ENCODE assay signal across 24 mouse cellular contexts in genomic region chr13:9408983-9409382, GRCm38 (mm10).
DNase-seq lines count a peak whose midpoint lies in the region; ATAC-seq and TF ChIP-seq lines count a peak whose summit lies in the region.
"Had no signal": no experiment of that assay in that cellular context is flagged by ENCODE, and none has a peak within 500 bp of the region (broad histone marks: within the 10 kb centered on the region; RNA-seq: fewer than 3 reads in every experiment).

No protein-coding gene starts in this region.

- H3K4me3 ChIP-seq in CH12.LX (replicated peaks in 1 of 3; ENCODE audit: low read depth in 2 of 3, low read length in 2 of 3, poor library complexity in 1 of 3), result no peak overlapping the region
- H3K4me3 ChIP-seq: embryonic facial prominence, embryonic 10.5 days; heart, embryonic 12.5 days; midbrain, embryonic 10.5 days had no signal

- no peaks in the 10 kb centered on the region for H3K79me2 ChIP-seq in CH12.LX (replicated peaks; ENCODE audit: control insufficient read depth, extremely low read depth, insufficient read depth, poor library complexity, severe bottlenecking)

- no peak overlapping the region for H3K27ac ChIP-seq in CH12.LX (ENCODE audit: insufficient read depth, low read depth)
- H3K27ac ChIP-seq: embryonic facial prominence, embryonic 10.5 days; hindbrain, postnatal 0 days; midbrain, embryonic 10.5 days; stomach, postnatal 0 days had no signal

- no peaks in the 10 kb centered on the region for H3K27me3 ChIP-seq in CH12.LX (replicated peaks)
- H3K27me3 ChIP-seq in splenic B cell, adult 2 months (ENCODE audit: control insufficient read depth, insufficient read depth, low read length, poor library complexity, severe bottlenecking), result no peaks in the 10 kb centered on the region
- H3K27me3 ChIP-seq: heart, embryonic 12.5 days had no signal

- peaks cover 2 to 44% of the 10 kb centered on the region in 2 experiments for H3K4me1 ChIP-seq in CH12.LX (ENCODE audit: control insufficient read depth in 1 of 2, insufficient read depth in 2 of 2)
- H3K4me1 ChIP-seq: embryonic facial prominence, embryonic 10.5 days; heart, embryonic 12.5 days had no signal

- in situ Hi-C loops in CH12.LX (cut with MboI; ENCODE audit: low pct_ligation_motif_present, low pct_unique_long_range_greater_than_20kb, low sequenced_read_pairs), result no loop called here

- peak; percentile 98 for ATAC-seq in granulocyte monocyte progenitor cell, adult 5-6 weeks (replicated peaks; ENCODE audit: poor library complexity, severe bottlenecking)
- ATAC-seq: forebrain, embryonic 16.5 days; hindbrain, postnatal 0 days; intestine, embryonic 16.5 days; lung, postnatal 0 days; midbrain, embryonic 16.5 days had no signal

- dilution Hi-C loops in CH12.LX (cut with MboI; ENCODE audit: extremely low pct_ligation_motif_present, extremely low pct_unique_long_range_greater_than_20kb, low sequenced_read_pairs), result no loop called here

- TF ChIP-seq RAD21 in CH12.LX (IDR thresholded peaks at IDR 0.05; ENCODE audit: low read depth, low read length), result no peak

- no peak for TF ChIP-seq POLR2A in CH12.LX (IDR thresholded peaks at IDR 0.05; ENCODE audit: low read depth, low read length)

- H3K9me3 ChIP-seq in CH12.LX (replicated peaks; ENCODE audit: low read length), result no peaks in the 10 kb centered on the region
- H3K9me3 ChIP-seq: embryonic facial prominence, embryonic 10.5 days; heart, embryonic 12.5 days; midbrain, embryonic 10.5 days had no signal

- peak; percentile 24 for DNase-seq in lung, postnatal 36 days
- no peak for DNase-seq in lung, postnatal 14 days
- DNase-seq in CH12.LX (ENCODE audit: extremely low read depth), result peak; percentile 72
- DNase-seq in splenic B cell, adult 2 months (ENCODE audit: low read depth, low spot score), result peak; percentile 74
- DNase-seq in layer of hippocampus, adult 8-10 months (ENCODE audit: low spot score in 2 of 2), result no peak
- DNase-seq in c-Kit-positive CD71-positive TER-119-positive erythroid progenitor cells, embryonic 14.5 days (ENCODE audit: low spot score), result no peak
- DNase-seq: adrenal gland, postnatal 14 days; cerebellum, adult 9-10 months; gastrocnemius, postnatal 10 days; heart, adult 18-20 months; heart, postnatal 10 days; kidney, postnatal 25 days; layer of hippocampus, adult 9-11 months; right cerebral cortex, postnatal 25 days had no signal

- no peak overlapping the region for H3K9ac ChIP-seq in CH12.LX (ENCODE audit: insufficient read depth, low read depth)
- H3K9ac ChIP-seq: heart, embryonic 12.5 days had no signal

- no peaks in the 10 kb centered on the region for H3K36me3 ChIP-seq in CH12.LX (replicated peaks in 1 of 2; ENCODE audit: control insufficient read depth in 1 of 2, insufficient read depth in 1 of 2, low read length in 1 of 2)
- no peaks in the 10 kb centered on the region for H3K36me3 ChIP-seq in splenic B cell, adult 2 months (ENCODE audit: control insufficient read depth, insufficient read depth, low read length, poor library complexity, severe bottlenecking)
- H3K36me3 ChIP-seq: embryonic facial prominence, embryonic 10.5 days; heart, embryonic 12.5 days; midbrain, embryonic 10.5 days had no signal

- TF ChIP-seq CTCF in CH12.LX (conservative IDR thresholded peaks at IDR 0.05 in 1 of 2, IDR thresholded peaks at IDR 0.05 in 1 of 2; ENCODE audit: low read depth in 2 of 2, low read length in 2 of 2), result no peak

- peak overlapping the region; percentile 84 for H3K4me2 ChIP-seq in CH12.LX (ENCODE audit: insufficient read depth, low read depth, poor library complexity, severe bottlenecking)
- H3K4me2 ChIP-seq: heart, embryonic 12.5 days had no signal

- peak; percentile 100 for TF ChIP-seq EP300 in CH12.LX (IDR thresholded peaks at IDR 0.05; ENCODE audit: low read length)

TF ChIP-seq in CH12.LX, 34 proteins besides CTCF, POLR2A, EP300 and RAD21:
- TF ChIP-seq MAFK (IDR thresholded peaks at IDR 0.05; ENCODE audit: insufficient replicate concordance, low read length) (0 out of 2 replicates have a peak, but pooled peaks have one; percentile 52), SIN3A (IDR thresholded peaks at IDR 0.05; ENCODE audit: low read length) (peak; percentile 65; the same call in 1 of the 2 replicates), TBP (conservative IDR thresholded peaks at IDR 0.05; ENCODE audit: low read depth, low read length) (no peak), ETS1 (conservative IDR thresholded peaks at IDR 0.05; ENCODE audit: low read depth, low read length) (peak; percentile 68), PAX5 (IDR thresholded peaks at IDR 0.05; ENCODE audit: low read length) (no peak), BHLHE40 (IDR thresholded peaks at IDR 0.05; ENCODE audit: low read depth, low read length) (peak; percentile 42; the same call in 1 of the 2 replicates), KAT2A (IDR thresholded peaks at IDR 0.05; ENCODE audit: insufficient replicate concordance, low read length) (no peak), JUND (conservative IDR thresholded peaks at IDR 0.05; ENCODE audit: low read depth, low read length) (peak; percentile 66), JUN (IDR thresholded peaks at IDR 0.05; ENCODE audit: insufficient read depth, low read depth, low read length) (peak; percentile 52; the same call in 1 of the 2 replicates), CHD2 (IDR thresholded peaks at IDR 0.05; ENCODE audit: low read length) (peak; percentile 75), MEF2A (IDR thresholded peaks at IDR 0.05; ENCODE audit: borderline replicate concordance, low read depth, low read length) (peak; percentile 77), NRF1 (IDR thresholded peaks at IDR 0.05; ENCODE audit: low read depth, low read length) (no peak), NELFE (IDR thresholded peaks at IDR 0.05; ENCODE audit: low read depth, low read length) (0 out of 2 replicates have a peak, but pooled peaks have one; percentile 25), IRF4 (IDR thresholded peaks at IDR 0.05; ENCODE audit: low read depth, low read length) (peak; percentile 97), E2F4 (IDR thresholded peaks at IDR 0.05; ENCODE audit: insufficient replicate concordance, low read depth, low read length) (no peak), RCOR1 (conservative IDR thresholded peaks at IDR 0.05; ENCODE audit: low read depth, low read length) (peak; percentile 87), ELF1 (IDR thresholded peaks at IDR 0.05; ENCODE audit: low read depth, low read length) (peak; percentile 35; the same call in 1 of the 2 replicates), ZKSCAN1 (IDR thresholded peaks at IDR 0.05; ENCODE audit: borderline replicate concordance, low read depth, low read length) (no peak), TCF12 (IDR thresholded peaks at IDR 0.05; ENCODE audit: low read depth, low read length) (peak; percentile 49; the same call in 1 of the 2 replicates), MYC (IDR thresholded peaks at IDR 0.05; ENCODE audit: low read depth, low read length) (peak; percentile 82)

Comparison
In these comparisons a context has a peak if more than half of its experiments do, and no peak if none do; other contexts are left out.
1. DNase-seq: peak in lung, postnatal 36 days (single experiment), CH12.LX (single experiment) and splenic B cell, adult 2 months (single experiment); none in lung, postnatal 14 days (single experiment), layer of hippocampus, adult 8-10 months (0 of 2) and c-Kit-positive CD71-positive TER-119-positive erythroid progenitor cells, embryonic 14.5 days (single experiment).